Mouse (Mus musculus) bone marrow, adult 2 months (tissue): ENCODE results near the gene Atp6v1fnb.

Source experiments
- CTCF ChIP-seq: fragments of 200-500 bp; IDR thresholded peaks from 2 replicates; pipeline ENCODE4 v1.5.1; 2011; ENCODE audit warnings: low read length, control low read depth; ENCODE audit not compliant: control insufficient read depth, insufficient read depth
- POLR2A ChIP-seq: fragments of 200-500 bp; IDR thresholded peaks from 2 replicates; pipeline ENCODE4 v1.6.1; 2011; ENCODE audit warnings: low read depth, mild to moderate bottlenecking, control low read depth, low read length, borderline replicate concordance; ENCODE audit not compliant: control insufficient read depth

DNA sequence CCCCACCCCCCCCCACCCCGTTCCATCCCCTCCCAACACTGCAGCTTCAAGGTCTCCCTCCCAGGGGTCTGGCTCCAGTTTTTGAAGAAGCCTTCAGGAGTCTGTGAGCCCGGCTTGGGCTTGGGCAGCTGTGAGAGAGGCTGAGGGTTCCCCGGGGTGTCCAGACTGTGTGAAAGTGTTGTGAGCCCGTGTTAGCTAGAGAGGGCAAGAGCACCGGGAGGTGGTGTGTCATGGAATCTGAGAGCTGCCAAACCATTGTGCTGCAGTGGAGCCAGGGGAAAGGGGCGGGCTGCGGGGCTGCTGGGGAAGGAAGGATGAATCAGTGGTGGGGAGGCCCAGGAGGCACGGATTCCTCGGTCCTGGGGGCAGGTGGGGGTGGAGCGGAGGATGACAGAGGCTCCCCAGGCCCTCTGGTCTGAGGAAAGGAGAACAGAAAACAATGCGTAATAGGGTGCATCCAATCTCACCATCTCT lies 34.7 kb upstream of the Atp6v1fnb start:
- no peak for TF ChIP-seq POLR2A
- no peak for TF ChIP-seq CTCF
